Mouse (Mus musculus) B cell, adult 2 months (primary cell): ENCODE results near the gene Stk4.

Source experiments
- DNase-seq, 2 experiments: peaks; one replicate each; pipeline ENCODE4 v3.0.0; 2022

Gene Stk4

DNA sequence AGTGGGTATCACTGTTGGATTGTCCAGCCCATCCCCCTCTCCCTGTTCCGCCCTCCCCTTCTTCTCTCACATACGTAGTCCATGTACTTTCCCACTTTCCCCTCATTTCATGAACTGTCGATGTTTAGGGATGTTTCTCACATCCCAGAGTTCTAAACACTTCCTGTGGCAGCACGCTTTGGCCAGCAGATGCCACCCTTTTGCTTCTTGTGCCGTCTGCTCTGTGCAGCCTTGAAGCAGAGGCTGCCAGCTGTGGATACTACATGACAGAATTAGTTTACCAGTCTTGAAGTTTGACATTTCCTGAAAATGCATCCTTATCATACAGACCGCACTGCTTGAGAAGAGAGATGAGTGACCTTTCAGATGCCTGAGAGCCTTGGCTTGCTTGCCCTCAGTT, 64.4 kb downstream of the Stk4 start:
- no peak for DNase-seq

DNA sequence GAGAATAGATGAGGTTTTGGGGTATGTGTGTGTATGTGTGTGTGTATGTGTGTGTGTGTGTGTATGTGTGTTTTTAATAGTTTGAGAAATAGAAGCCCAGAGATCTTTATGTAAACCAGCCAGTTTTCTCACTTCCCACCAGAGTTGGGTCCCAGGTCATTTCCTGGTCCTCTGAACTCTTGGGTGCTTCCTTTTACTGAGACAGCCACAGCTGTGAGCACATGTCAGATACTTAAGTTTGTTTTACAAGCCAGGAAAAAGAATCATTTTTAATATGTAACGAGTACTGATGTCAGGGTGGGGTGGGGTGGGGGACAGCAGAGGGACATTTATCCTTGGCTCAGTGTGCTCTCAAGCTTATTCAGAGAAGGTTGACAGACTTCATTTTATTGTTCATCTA, 65.2 kb downstream of the Stk4 start:
- no peak for DNase-seq

DNA sequence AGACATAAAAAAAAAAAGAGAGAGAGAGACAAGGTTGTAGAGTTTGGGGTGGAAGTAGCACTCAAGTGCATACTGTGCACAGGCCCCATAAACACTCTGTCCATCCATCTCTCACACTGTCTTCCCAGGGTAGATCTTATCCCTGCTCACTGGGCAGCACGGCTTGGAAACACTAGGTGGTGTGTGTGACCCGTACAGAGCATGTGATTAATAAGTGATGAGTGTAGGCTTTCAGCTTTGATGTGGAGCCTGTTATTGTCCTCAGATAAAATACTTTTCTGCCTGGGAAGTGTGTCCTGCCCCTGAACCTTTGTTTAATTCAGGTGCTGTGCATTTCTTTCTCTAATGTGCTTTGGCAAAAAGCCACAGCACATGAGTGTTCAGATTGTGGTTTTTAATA, 66.3 kb downstream of the Stk4 start:
- DNase-seq: no peak

DNA sequence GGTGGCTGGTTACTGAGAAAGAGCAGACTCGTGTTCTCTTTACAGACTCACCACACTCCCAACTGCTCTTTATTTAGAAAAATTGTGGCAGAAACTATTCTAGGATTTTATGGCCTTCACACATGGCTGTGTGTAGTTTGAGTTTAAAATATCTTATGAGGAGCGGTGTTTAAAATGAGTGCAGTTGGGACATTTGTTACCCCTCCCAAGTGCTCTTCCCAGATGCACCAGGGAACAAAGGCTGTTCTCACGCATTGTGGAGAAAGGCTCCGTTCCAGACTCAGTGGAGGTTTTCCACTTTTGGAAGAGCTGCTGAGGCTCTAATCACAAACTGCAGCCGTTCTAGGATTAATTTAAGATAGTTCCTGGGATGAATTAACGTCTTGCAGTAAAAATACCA, 67.6 kb downstream of the Stk4 start:
- DNase-seq: no peak

DNA sequence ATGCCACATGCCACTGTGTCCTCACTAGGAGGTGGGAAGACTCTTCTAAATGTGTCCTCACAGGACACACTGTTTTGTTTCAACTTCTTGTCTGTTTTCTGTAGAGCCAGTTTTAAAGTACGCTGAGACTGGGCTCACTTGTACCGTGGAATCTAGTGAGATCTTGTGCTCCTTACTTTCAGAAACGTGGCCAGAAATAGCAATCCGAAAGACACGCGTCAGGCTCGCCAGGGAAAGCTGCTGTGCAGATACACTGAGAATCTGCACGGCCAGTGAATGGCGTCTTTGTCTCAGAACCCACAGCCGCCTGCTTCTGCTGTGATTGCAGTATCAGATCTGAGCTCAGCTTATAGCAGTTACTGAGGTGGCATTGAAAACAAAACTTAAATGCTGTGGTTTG, 71.9 kb downstream of the Stk4 start:
- DNase-seq: no peak

DNA sequence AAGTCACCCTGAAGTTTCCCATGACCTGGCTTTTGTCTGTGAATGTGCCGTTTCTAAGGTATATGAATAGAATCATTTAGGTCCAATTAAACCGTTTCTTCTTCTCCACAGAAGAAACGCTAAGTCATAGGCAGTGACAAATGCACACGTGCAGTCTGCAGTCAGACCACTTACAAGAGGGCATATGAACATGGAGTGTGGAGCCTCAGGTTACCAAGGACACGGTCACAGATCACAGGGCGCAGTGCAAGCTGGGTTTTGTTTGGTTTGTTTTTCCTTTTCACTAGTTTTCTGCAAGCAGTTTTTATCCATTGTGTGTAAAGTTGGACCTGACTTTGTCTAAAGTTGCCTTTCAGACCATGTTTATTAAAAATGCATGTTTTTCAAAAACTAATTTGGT, 73.9 kb downstream of the Stk4 start:
- DNase-seq: no peak

DNA sequence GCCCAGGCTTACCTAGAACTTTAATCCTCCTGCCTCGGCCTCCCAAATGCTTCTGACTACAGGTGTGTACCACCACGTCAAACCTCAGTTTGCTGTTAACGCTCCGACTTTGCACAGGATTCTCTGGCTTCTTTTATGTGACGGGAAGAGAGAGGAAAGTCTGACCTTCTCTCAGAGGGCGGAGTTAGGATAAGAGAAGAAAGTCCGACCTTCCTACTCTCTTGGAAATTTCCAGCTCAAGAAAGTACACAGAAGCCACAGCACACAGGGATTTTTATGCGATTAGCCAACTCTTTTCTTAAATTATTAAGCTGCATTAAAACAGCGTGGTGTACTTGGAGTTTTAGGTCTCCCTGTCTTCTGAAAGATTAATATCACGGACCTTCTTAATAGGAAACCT, 74.4 kb downstream of the Stk4 start:
- no peak for DNase-seq

DNA sequence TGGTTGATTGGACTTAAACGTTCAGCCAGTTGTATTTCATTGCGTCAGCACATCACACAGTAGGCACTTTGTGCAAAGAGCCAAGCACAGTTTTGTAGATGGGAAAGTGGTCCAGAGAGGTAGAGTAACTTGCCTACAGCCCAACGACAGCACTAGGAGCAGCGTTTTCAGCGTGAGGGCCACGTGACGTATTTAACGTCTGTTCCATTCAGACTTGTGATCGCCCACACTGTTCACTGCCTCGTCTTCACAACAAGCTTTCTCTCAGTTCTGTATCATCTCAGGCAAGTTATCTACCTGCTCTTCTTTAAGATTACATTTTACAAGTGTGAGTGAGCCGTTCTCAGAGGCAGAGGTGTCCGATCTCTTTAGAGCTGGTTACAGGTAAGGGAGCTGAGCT, 76.4 kb downstream of the Stk4 start:
- DNase-seq: no peak

DNA sequence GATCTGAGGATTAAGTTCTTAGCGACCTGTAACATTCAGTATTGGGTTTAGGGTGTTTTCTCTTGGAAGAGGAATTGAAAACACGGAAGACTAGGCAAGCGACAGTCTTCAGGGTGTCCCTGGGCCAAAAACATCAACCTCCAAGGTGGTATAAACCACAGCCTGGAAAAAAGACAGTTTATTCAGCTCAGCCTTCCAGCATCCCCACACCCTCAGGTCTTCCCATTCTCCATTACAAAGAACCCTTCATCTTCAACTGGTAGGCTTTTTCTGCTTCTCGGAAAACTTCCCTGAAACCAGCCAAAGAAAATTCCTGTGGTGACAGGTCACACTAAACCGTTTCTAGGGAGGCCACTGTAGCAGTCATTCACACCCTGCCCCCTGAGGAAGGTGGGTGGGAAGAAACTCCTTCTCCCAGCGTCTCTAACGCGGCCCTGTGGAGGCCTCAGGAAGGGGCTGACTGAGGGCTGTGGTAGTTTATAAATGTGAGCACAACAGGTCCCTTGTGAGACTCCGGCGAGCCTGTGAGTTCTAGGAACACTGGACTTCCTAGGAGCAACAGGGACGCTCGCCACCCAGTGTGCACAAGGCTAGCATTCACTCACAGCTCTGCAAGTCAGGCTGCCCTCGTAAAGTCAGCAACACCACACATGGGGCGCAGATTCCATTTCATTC, 80.1 kb downstream of the Stk4 start:
- no peak for DNase-seq

DNA sequence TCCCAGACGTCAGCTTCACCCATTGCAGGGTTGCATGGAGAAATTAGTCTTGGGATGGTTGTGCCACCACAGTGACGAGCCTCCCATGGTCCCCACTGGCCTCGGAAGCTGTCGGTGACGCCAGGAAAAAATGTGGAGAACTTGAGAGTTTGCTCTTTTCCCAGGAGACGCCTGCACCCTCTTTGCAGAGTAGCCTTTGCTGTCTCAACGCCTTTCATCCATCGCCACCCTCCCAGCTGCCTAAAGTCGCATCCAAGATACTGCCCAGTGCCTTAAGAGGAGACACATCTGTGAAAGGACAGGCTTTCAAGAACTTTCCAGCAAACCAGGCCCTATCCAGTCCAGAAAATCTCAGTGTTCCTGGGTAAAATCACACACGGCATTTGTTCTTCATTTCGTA, 82.2 kb downstream of the Stk4 start:
- no peak for DNase-seq

DNA sequence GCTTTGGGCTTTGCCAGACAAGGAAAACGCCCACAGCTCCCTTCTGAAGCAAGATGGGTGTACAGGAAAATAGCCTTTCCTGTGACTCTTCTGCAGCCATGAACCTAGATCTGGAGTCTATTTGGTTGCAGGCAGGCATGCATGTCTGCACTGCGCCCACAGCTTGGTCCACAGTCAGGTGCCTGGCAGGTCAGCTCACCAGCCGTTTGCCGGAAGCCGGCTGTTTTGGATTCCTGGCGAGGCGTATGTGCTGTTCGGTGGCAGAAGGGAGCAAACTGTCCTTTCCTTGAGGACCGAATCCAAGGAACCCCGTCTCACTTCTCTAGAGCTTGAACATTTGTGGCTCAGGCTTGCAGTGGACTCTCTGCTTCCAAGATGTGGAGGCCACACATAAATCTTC, 83.9 kb downstream of the Stk4 start:
- no peak for DNase-seq

DNA sequence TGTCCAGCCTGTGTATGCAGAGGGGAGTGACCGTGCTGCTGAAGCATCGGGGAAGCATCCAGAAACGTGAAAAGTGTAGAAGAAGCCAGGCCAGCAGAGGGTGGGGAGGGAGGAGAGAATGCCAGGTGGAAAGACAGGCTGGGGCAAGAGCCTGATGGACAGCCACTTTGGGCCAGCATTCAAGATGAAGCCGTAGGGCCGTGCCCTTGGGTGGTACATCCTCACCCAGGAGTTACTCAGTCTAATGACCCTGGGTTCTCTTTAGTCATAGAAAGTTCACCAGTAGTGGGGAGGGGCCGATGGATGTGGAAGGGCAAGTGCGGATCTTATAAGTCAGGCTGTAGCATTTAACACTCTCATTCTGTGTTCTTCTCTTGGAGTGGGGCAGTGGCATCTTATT, 86.0 kb downstream of the Stk4 start:
- DNase-seq: no peak

DNA sequence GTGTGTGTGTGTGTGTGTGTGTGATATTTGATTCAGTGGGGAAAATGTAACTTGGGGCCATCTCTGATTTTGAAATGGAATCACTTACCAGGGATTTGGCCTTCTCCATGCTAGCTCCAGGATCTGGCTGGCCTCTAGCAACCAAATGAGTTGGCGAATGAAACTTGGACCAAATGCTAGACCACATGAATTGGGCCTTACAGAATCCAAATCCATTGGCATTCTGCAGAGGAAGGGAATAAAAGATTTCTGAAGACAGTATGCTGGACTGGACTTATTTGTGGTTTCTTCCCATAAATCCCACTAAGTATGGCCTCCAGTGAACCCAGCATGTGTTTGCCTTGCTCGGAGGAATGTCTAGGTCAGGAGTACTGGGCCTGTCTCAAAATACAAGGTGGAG, 88.7 kb downstream of the Stk4 start:
- no peak for DNase-seq

DNA sequence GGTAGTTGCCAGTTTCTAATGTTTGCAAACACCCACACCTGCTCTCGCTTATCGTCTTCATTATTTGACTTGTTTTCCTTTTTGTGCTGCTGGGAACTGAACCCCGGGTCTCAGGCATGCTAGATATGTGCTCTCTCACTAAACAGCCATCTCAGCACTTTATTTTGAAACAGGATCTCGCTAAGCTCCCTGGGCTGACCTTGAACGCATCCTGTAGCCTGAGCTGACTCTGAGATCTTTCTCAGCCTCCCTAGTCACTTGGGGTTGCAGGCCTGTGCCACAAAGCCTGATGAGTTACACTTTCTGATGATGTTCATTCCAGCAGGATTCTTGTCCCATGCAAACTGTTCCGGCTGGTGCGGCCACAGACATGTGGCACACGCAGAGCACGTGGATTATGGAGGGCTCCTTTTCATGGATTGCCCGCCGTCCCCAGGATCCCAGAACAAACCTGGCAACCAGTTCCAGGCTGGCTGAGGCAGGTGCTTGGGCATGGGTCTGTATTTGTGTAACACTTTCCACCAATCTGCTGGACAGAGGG, 91.5 kb downstream of the Stk4 start:
- no peak for DNase-seq

DNA sequence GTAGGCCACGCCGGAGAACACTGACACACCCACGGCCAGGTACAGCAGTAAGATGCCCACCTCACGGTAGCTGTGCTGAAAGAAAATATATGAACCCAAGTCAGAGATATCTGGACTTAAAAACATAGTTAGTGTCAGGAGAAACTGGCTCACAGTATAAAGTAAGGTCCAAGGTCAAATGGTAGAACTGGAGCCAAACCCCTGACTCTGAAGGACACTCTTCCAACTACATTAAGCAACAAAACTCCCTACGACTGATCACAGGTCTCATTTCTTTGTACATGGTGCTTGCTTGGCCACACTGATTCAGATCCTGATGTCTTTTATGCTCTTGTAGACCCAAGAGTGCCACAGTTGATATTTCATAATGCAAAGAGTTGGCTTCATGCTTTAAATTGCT, 94.8 kb downstream of the Stk4 start:
- no peak for DNase-seq

DNA sequence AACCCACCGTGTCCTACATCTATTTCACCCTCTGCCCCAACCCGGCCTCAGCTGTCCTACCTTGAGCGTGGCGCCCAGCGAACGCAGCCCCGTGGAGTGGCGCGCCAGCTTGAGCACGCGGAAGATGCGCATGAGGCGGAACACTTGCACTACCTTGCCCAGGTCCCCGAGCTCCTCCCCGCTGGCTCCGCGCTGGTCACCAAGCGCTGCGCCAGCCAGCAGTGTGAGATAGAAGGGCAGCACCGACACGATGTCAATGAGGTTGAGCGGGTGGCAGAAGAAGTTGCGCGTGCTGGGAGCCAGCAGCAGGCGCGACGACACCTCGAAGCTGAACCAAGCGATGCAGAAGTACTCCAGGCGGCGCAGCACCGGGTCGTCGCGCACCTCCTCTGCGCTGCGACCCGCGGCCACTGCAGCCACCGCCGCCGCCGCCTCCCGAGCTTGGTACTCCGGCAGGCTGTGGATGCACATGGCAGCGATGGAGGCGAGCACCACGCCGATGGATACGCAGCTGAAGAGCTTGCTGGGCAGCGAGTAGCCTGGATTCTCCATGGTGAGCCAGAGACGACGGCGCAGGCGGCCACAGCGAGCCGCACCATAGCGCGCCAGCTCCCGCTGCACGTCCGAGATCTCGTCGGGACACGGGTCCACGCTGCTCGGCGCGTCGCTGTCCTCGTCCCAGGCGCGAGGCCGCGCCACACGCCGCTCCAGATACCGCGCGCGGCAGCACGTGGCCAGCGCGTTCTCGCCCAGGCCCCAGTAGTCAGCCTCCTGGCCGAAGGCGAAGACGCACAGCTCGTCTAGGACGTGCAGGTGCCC, 97.8 kb downstream of the Stk4 start:
- no peak for DNase-seq

DNA sequence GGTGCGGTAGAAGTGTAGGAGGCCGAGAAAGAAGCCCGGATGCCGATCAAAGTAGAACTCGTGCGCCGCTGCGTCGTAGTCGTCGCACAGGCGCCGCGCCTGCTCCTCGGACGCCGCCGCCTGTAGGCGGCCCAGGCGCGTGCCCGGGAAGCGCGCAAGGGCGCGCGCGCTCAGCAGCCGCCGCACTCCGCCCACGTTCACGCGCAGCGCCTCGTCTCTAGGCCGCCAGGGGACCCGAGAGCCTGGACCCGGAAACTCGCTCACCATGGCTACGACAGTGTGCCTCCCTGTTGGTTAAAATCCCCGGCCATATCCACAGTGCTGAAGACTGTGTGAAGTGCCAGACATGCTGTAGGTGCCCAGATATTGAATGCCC, 98.4 kb downstream of the Stk4 start:
- DNase-seq: peak; percentile 53 to 55

DNA sequence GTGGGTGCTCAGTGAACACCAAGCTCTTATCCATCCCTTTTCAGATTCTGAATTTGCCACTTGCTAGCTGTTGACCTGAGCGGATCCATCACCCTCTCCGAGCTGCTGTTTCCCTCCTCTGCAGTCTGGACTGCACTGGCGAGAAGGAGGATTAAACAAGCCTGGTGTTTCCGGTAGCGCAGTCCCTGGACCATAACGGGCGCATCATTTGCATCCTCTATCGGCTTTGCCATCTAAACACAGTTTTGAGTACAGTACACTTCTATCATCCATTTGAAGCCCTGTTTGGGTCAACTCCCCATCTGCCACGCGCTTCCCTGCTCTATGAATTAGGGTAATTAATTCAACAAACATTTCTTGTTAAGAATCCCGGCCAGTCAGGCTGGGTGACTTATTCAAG, 100.2 kb downstream of the Stk4 start:
- DNase-seq: peak; percentile 39 to 49

DNA sequence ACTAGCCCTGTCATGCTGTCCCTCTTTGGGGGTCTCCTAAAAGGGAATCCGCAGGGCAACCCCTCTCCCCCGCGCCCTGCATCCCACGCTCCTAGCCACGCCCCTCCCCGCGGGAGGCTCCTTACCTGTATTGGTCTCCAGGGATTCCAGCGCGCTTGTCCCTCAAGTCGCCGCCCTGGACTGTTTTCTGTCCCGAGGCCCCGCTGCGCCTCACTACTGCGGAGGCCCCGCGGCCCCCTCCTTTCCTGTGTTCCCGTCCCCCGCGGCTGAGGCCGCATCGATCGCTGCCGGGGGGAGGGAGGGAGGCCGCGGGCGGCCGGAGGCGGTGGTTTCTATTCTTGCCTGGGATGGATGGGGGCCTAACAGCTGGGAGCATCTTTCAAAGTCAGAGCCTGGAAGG, 100.8 kb downstream of the Stk4 start, which contains the start of gene Kcns1:
Gene Kcns1, minus strand, starts transcription at position 212 of the 400 bp plus-strand sequence.
- DNase-seq: peak in 1 of 2 experiments; percentile 27

DNA sequence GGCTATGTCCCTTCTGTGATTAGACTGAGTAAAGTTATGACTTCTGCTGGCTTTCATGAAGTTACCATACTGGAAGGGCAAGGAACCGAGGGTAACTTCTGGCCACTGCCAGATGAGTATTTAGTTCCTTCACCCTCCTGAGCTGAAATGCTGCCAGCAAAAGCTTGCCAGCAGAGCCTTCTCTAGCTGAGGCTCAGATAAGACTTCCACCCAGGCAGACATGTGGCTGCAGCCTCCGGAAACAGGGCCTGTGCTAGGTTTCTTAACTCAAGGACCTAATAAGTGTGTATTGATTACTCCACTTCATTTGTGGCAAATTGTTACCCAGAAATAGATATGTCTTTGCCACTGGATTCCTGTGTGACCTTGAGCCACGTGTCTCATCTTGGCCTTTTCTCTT, 103.3 kb downstream of the Stk4 start:
- no peak for DNase-seq

DNA sequence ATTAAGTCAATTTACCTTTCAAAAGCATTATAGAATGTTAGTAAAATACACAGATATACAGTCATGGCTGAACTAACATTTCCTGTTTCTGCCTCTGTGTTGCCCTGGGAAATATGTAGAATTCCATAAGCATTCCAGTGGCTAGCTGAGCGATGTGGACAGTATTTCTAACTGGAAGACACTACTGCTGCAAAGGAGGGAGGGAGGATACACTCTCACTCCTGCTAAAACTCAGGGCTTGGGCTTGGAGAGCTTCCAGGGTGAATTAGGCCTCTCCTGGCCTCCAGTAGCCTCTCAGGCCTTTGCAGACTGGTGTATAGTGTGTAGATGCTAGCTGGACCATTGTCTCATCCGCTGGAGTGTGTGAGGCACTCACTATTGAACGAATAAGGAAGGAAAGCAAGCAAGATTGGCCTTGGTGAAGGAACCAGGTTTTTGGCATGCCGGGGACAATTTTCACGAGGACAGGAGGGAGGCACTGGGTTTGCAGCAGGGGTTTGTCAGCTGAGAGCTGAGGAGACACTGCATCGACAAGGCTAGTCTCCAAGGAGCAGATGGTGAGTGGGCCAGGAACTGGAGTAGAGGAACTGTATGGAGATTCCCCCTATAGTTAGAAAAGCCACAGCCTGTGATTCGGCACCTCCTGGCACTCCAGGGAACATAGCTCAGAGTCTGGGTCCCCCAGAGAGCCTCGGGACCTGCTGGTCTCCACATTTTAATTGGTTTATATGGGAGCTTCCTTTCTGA, 104.7 kb downstream of the Stk4 start:
- no peak for DNase-seq

DNA sequence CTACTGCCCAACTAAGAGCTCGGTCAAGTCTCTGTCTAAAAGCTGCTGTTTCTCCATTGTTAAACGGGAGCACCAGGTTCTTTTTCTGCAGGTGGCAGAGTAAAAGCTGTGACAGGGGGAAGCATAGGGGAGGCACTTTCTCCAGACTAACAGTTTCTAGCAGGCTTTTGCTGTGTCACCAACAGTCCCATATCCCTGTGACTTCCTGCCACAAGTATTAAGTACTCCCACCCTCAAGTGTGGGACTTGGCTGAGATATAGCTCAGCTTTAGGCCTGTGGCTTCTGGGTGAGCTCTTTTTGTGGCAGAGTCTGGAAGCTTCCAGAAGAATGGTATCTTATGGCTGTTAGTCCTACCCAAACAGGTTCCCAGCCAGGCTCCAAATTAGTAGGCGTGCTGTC, 105.7 kb downstream of the Stk4 start:
- no peak for DNase-seq

DNA sequence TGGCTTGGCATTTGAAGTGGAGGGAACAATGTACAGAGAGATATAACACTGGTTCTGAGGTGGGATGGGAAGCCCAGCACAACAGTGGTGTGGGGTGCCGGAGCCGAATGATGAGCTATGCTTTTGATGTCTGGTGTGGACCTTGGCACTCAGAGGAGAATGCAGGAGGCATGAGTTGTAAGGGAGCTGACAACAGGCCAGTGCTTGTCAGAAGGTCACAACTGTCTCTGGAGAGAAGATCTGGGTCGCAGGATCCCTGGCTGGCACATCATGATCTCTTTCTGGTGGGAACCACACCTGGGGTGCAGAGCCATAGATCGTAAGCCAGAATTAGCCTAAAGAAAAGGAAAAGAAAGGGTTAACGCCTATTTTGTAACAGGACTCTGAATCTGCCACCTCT, 107.7 kb downstream of the Stk4 start:
- no peak for DNase-seq

DNA sequence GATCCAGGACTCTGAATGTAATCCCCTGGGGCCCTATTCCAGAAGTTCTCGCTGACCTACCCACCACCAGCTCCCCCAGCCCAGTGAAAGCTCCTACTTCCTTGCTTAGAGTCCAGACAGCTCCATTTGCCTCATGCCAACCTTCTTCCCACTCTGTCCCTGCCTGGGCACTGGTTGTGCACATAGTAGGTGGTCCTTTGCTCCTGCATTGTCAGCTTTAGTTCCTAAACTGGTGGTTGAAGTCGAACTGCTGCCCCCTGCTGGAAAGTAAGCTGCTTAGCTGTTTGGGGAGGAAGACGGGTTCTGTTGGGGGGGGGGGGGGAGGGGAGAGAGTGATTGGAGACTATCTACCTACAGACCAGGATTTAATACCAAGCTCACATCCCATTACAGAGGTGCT, 110.0 kb downstream of the Stk4 start:
- DNase-seq: peak; percentile 58 to 59
